Mouse (Mus musculus) embryonic facial prominence, embryonic 10.5 days (tissue): ENCODE results near the gene Fam227b. TPM values are rescaled to one million over a fixed set of nuclear protein-coding genes. Genes with fewer than 3 reads are reported as not detected.

Experiments
- DNase-seq: peaks from one replicate; pipeline ENCODE4 v3.0.0-alpha.2; 2017; ENCODE audit warnings: low spot score
- H3K27ac ChIP-seq: fragments of 300-500 bp; sonication (generic); replicated peaks from 2 replicates; pipeline ENCODE4 v1.5.1; 2016; ENCODE audit warnings: mild to moderate bottlenecking
- H3K27me3 ChIP-seq: fragments of 300-500 bp; sonication (generic); replicated peaks from 2 replicates; pipeline ENCODE4 v1.6.1; 2016; ENCODE audit warnings: low read depth, mild to moderate bottlenecking; ENCODE audit not compliant: poor library complexity, severe bottlenecking
- H3K36me3 ChIP-seq: fragments of 300-500 bp; sonication (generic); replicated peaks from 2 replicates; pipeline ENCODE4 v1.6.1; 2016; ENCODE audit warnings: mild to moderate bottlenecking, moderate library complexity
- H3K4me1 ChIP-seq: fragments of 300-500 bp; sonication (generic); 2 replicates; pipeline ENCODE4 v1.6.1; 2016
- H3K4me3 ChIP-seq: fragments of 300-500 bp; sonication (generic); 2 replicates; pipeline ENCODE4 v1.5.1; 2016; ENCODE audit warnings: mild to moderate bottlenecking, moderate library complexity
- H3K9me3 ChIP-seq: fragments of 300-500 bp; sonication (generic); 2 replicates; pipeline ENCODE4 v1.6.1; 2016; ENCODE audit warnings: mild to moderate bottlenecking
- WGBS: fragments of 180-500 bp; shearing (Covaris S2); methylation state at CpG from one replicate; pipeline ENCODE4 v1.1.7; 2016; 5-methylcytosine and 5-hydroxymethylcytosine counted together
- polyA plus RNA-seq: library from polyadenylated mRNA; unstranded; fragments of >200 nt; fragmentation: Nextera tagmentation; extraction: Ambion mirVana; gene quantifications from 2 replicates; pipeline ENCODE4 v1.2.1, GENCODE M21; 2016

Fam227b gene
- polyA plus RNA-seq, 1 experiment from 2014 or later: not detected

- Histone ChIP-seq H3K36me3 (peaks cover 15% of the 10 kb centered on the region), H3K9me3 (no peaks in the 10 kb centered on the region), H3K27ac (no peak overlapping the region), H3K4me1 (no peaks in the 10 kb centered on the region), H3K4me3 (no peak overlapping the region), H3K27me3 (no peaks in the 10 kb centered on the region)
- DNase-seq: no peak
- WGBS: 79% methylated on average over 6 of the region's 6 CpGs
Measured at GRCm38 (mm10) chr2:125941111-125941785, 210.6 kb downstream of the Fam227b start.

- Histone ChIP-seq H3K9me3 (no peaks in the 10 kb centered on the region), H3K36me3 (peaks cover 15% of the 10 kb centered on the region), H3K27me3 (no peaks in the 10 kb centered on the region), H3K4me3 (no peak overlapping the region), H3K27ac (no peak overlapping the region), H3K4me1 (no peaks in the 10 kb centered on the region)
- DNase-seq: no peak
- WGBS: 88% methylated on average over 6 of the region's 6 CpGs
Measured at GRCm38 (mm10) chr2:125938993-125939642, 212.7 kb downstream of the Fam227b start.

GRCm38 (mm10) chr2:125936396-125936795 is 215.4 kb downstream of the Fam227b start:
- H3K27me3 ChIP-seq: no peaks in the 10 kb centered on the region
- 51% methylated on average over 5 of the region's 5 CpGs for WGBS
- DNase-seq: peak; percentile 28

GRCm38 (mm10) chr2:125933977-125934376 is 217.8 kb downstream of the Fam227b start:
- H3K9me3 ChIP-seq: no peaks in the 10 kb centered on the region
- peaks cover 17% of the 10 kb centered on the region for H3K36me3 ChIP-seq
- no peaks in the 10 kb centered on the region for H3K27me3 ChIP-seq
- H3K27ac ChIP-seq: no peak overlapping the region
- no peak for DNase-seq
- H3K4me3 ChIP-seq: no peak overlapping the region
- WGBS: 67% methylated on average over 3 of the region's 3 CpGs
- H3K4me1 ChIP-seq: peaks cover 15% of the 10 kb centered on the region

More at GRCm38 (mm10) chr2:125936396-125936795, 215.4 kb downstream of the Fam227b start:
- H3K27ac ChIP-seq: no peak overlapping the region
- H3K9me3 ChIP-seq: no peaks in the 10 kb centered on the region
- H3K4me3 ChIP-seq: no peak overlapping the region
- peaks cover 15% of the 10 kb centered on the region for H3K4me1 ChIP-seq
- peaks cover 9% of the 10 kb centered on the region for H3K36me3 ChIP-seq

Other genes with a start within 250 kb of the Fam227b start
- gene Fgf7, start 117.3 kb downstream of the Fam227b start, polyA plus RNA-seq: 0.52 and 0.79 TPM in 2 replicates
- gene Dtwd1, start 137 bp upstream of the Fam227b start, polyA plus RNA-seq: 28.1 and 29.8 TPM in 2 replicates
- not detected in 2 replicates for gene Gm17555, start 63.1 kb upstream of the Fam227b start, polyA plus RNA-seq